Mouse (Mus musculus): Measurements from ENCODE around the gene Sh3tc1. TPM values are rescaled to one million over a fixed set of nuclear protein-coding genes. Genes with fewer than 3 reads are reported as not detected.
A peak's percentile ranks its signal among the peaks of the same experiment; 100 is the strongest.

Gene Sh3tc1
- total RNA-seq, 2 experiments from 2014 or later = 1.6 to 2.7 TPM

- no peak for DNase-seq
These were observed 11.2 kb upstream of the Sh3tc1 start for GRCm38 (mm10) chr5:35751016-35751415.

- DNase-seq = no peak
These were observed 10.2 kb upstream of the Sh3tc1 start for GRCm38 (mm10) chr5:35750026-35750425.

- no peak for DNase-seq
These were observed 9.6 kb upstream of the Sh3tc1 start for GRCm38 (mm10) chr5:35749416-35749815.

- DNase-seq = peak; percentile 75 to 82
These were observed 7.1 kb upstream of the Sh3tc1 start for GRCm38 (mm10) chr5:35746910-35747309.

- no peak for DNase-seq
These were observed 5.6 kb upstream of the Sh3tc1 start for GRCm38 (mm10) chr5:35745406-35745805.

- DNase-seq = no peak
These were observed 4.4 kb upstream of the Sh3tc1 start for GRCm38 (mm10) chr5:35743990-35744722.

- no peak for DNase-seq
These were observed 3.6 kb upstream of the Sh3tc1 start for GRCm38 (mm10) chr5:35743238-35743951.

GRCm38 (mm10) chr5:35741225-35741820 is 1.5 kb upstream of the Sh3tc1 start:
- DNase-seq = no peak

GRCm38 (mm10) chr5:35740716-35741115 is 929 bp upstream of the Sh3tc1 start:
- no peak for DNase-seq

GRCm38 (mm10) chr5:35739005-35739404 is 782 bp downstream of the Sh3tc1 start:
- no peak for DNase-seq

GRCm38 (mm10) chr5:35737231-35737901 is 2.4 kb downstream of the Sh3tc1 start:
- DNase-seq = no peak

GRCm38 (mm10) chr5:35733523-35733922 is 6.3 kb downstream of the Sh3tc1 start:
- DNase-seq = no peak

- DNase-seq = no peak
These were observed 8.8 kb downstream of the Sh3tc1 start for GRCm38 (mm10) chr5:35731006-35731405.

- DNase-seq = no peak
These were observed 9.2 kb downstream of the Sh3tc1 start for GRCm38 (mm10) chr5:35730552-35730951.

GRCm38 (mm10) chr5:35729844-35730243 is 9.9 kb downstream of the Sh3tc1 start:
- DNase-seq = no peak

- peak; percentile 32 to 35 for DNase-seq
These were observed 10.8 kb downstream of the Sh3tc1 start for GRCm38 (mm10) chr5:35728957-35729460.

GRCm38 (mm10) chr5:35728344-35728956 is 11.3 kb downstream of the Sh3tc1 start:
- DNase-seq = no peak

GRCm38 (mm10) chr5:35727447-35727846 is 12.3 kb downstream of the Sh3tc1 start:
- DNase-seq = no peak

- DNase-seq = no peak
These were observed 13.9 kb downstream of the Sh3tc1 start for GRCm38 (mm10) chr5:35725840-35726239.

- DNase-seq = no peak
These were observed 15.9 kb downstream of the Sh3tc1 start for GRCm38 (mm10) chr5:35723900-35724299.

- DNase-seq = no peak
These were observed 17.1 kb downstream of the Sh3tc1 start for GRCm38 (mm10) chr5:35722654-35723053.

GRCm38 (mm10) chr5:35721933-35722332 is 17.9 kb downstream of the Sh3tc1 start:
- DNase-seq = no peak
